Mouse (Mus musculus) megakaryocyte, adult 5-6 weeks (primary cell): ENCODE results near the gene A730071L15Rik. TPM values are rescaled to one million over a fixed set of nuclear protein-coding genes. Genes with fewer than 3 reads are reported as not detected.

ENCODE experiments used
- total RNA-seq, 2 experiments: library from RNA; stranded (forward) in 1 of 2; stranded (reverse) in 1 of 2; fragments of 153-499, 151-499 nt in 1 of 2; fragments of 221-1000, 200-1000 nt in 1 of 2; gene quantifications; 2 replicates each; pipeline versions ENCODE4 v1.2.3 to v1.2.4; 2015 to 2017

The A730071L15Rik gene
- total RNA-seq, 2 experiments from 2014 or later, result 0.09 TPM; not detected in 1

Other genes starting within 250 kb of the A730071L15Rik start
- gene Gck, start 249.9 kb upstream of the A730071L15Rik start, total RNA-seq (2015), result not detected in 2 replicates
- gene Gck, start 249.9 kb upstream of the A730071L15Rik start, total RNA-seq (2017), result not detected in 2 replicates
- gene Ykt6, start 244.3 kb upstream of the A730071L15Rik start, total RNA-seq (2015), result 18.2 and 21.0 TPM in 2 replicates
- 41.8 and 54.2 TPM in 2 replicates for gene Ykt6, start 244.3 kb upstream of the A730071L15Rik start, total RNA-seq (2017)
- 0.38 and 0.71 TPM in 2 replicates for gene Camk2b, start 133.7 kb upstream of the A730071L15Rik start, total RNA-seq (2015)
- gene Camk2b, start 133.7 kb upstream of the A730071L15Rik start, total RNA-seq (2017), result 0.59 and 1.3 TPM in 2 replicates
- gene Nudcd3, start 386 bp downstream of the A730071L15Rik start, total RNA-seq (2015), result 11.5 and 14.6 TPM in 2 replicates
- 25.0 and 25.6 TPM in 2 replicates for gene Nudcd3, start 386 bp downstream of the A730071L15Rik start, total RNA-seq (2017)
- not detected in 2 replicates for gene Npc1l1, start 30.1 kb downstream of the A730071L15Rik start, total RNA-seq (2015)
- gene Npc1l1, start 30.1 kb downstream of the A730071L15Rik start, total RNA-seq (2017), result not detected in 2 replicates
- gene Ddx56, start 67.7 kb downstream of the A730071L15Rik start, total RNA-seq (2015), result 11.9 and 14.0 TPM in 2 replicates
- gene Ddx56, start 67.7 kb downstream of the A730071L15Rik start, total RNA-seq (2017), result 12.8 and 12.9 TPM in 2 replicates
- 34.8 and 40.1 TPM in 2 replicates for gene Tmed4, start 74.8 kb downstream of the A730071L15Rik start, total RNA-seq (2015)
- gene Tmed4, start 74.8 kb downstream of the A730071L15Rik start, total RNA-seq (2017), result 35.1 and 35.8 TPM in 2 replicates
- 92.5 and 99.3 TPM in 2 replicates for gene Ogdh, start 91.6 kb downstream of the A730071L15Rik start, total RNA-seq (2015)
- gene Ogdh, start 91.6 kb downstream of the A730071L15Rik start, total RNA-seq (2017), result 74.2 and 90.3 TPM in 2 replicates
- gene Zmiz2, start 189.0 kb downstream of the A730071L15Rik start, total RNA-seq (2015), result 37.8 and 39.0 TPM in 2 replicates
- 7.9 and 12.6 TPM in 2 replicates for gene Zmiz2, start 189.0 kb downstream of the A730071L15Rik start, total RNA-seq (2017)
- 3,541 and 3,784 TPM in 2 replicates for gene Ppia, start 215.4 kb downstream of the A730071L15Rik start, total RNA-seq (2015)
- 1,457 and 1,607 TPM in 2 replicates for gene Ppia, start 215.4 kb downstream of the A730071L15Rik start, total RNA-seq (2017)
- gene H2afv, start 244.4 kb downstream of the A730071L15Rik start, total RNA-seq (2015), result 235 and 240 TPM in 2 replicates
- 173 and 184 TPM in 2 replicates for gene H2afv, start 244.4 kb downstream of the A730071L15Rik start, total RNA-seq (2017)